Mouse (Mus musculus): Measurements from ENCODE around the gene Osgin1. TPM values are rescaled to one million over a fixed set of nuclear protein-coding genes. Genes with fewer than 3 reads are reported as not detected.
A peak's percentile ranks its signal among the peaks of the same experiment; 100 is the strongest.

Osgin1 gene
- polyA plus RNA-seq (2014; fragmentation: Nextera tagmentation; extraction: Ambion mirVana) = 0.26 TPM in 1 of 2 replicates, not detected in the other

DNA sequence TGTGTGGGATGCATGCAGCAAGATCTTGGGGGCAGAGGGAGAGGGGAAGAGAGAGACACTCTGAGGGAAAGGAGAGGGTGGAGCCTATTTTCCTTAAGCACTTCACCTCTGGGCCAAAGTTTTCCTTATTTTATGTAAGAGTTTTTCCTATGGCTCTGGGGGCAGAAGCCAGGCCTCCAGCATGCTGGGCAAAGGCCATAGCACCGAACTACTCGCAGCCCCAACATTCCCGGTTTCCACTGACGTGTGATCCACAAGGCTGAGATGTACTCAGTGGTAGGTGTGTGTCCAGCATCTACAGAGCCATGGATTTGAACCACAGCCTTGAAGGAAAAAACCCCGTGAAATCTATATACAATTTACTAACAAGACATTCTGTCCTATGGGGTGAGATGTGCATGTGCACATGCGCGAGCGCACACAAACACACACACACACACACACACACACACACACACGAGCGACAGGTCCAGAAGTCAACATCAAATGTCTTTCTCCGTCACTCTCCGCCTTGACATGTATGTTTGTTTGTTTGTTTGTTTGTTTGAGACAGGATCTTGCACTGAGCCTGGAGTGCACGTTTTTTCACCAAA, at the start of gene Osgin1:
Gene Osgin1, plus strand, starts transcription at position 543 of the 593 bp plus-strand sequence.
- Histone ChIP-seq H3K4me2 (ENCODE audit: low read length) (no peak within 1 kb of the TSS), H3K4me1 (ENCODE audit: control insufficient read depth, insufficient read depth, low read length) (no peaks in the 10 kb centered on the region), H3K9ac (replicated peaks; ENCODE audit: low read length) (no peak within 1 kb of the TSS), H3K36me3 (ENCODE audit: control insufficient read depth, insufficient read depth, low read length) (no peaks in the 10 kb centered on the region), H3K27ac (replicated peaks; ENCODE audit: low read depth, low read length) (no peak within 1 kb of the TSS), H3K27me3 (ENCODE audit: control insufficient read depth, insufficient read depth, low read length) (no peaks in the 10 kb centered on the region), H3K4me3 (replicated peaks; ENCODE audit: low read depth, low read length) (no peak within 1 kb of the TSS), H3K9me3 (ENCODE audit: control insufficient read depth, low read length) (no peaks in the 10 kb centered on the region)
- no peak for DNase-seq
- 92% methylated on average over 13 of the region's 13 CpGs for WGBS
- no peak for ATAC-seq (ENCODE audit: low FRiP score, low TSS enrichment)

DNA sequence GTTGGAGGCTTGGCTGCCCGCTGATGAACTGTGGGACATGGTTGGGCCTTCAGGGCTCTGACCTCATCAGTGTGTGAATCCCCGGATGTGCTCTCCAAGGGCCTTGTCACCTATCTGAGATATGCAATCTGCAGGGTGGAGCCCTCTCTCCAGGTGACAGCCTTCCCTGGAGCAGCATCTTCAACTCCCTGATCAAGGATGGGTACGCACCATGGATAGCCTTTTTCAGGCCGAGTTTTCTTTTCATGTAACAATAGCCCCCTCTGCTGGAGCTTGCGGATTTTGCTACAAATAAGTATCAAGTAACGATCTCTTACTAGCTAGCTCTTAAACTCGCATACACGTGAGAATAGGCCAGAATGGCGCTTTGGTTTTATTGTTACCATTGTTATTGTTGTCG, 49.4 kb upstream of the Osgin1 start:
- Histone ChIP-seq H3K36me3 (ENCODE audit: control insufficient read depth, insufficient read depth, low read length) (no peaks in the 10 kb centered on the region), H3K4me3 (replicated peaks; ENCODE audit: low read depth, low read length) (no peak overlapping the region), H3K4me1 (ENCODE audit: control insufficient read depth, insufficient read depth, low read length) (no peaks in the 10 kb centered on the region), H3K27me3 (ENCODE audit: control insufficient read depth, insufficient read depth, low read length) (no peaks in the 10 kb centered on the region), H3K9ac (replicated peaks; ENCODE audit: low read length) (no peak overlapping the region), H3K27ac (replicated peaks; ENCODE audit: low read depth, low read length) (no peak overlapping the region), H3K9me3 (ENCODE audit: control insufficient read depth, low read length) (no peaks in the 10 kb centered on the region), H3K4me2 (ENCODE audit: low read length) (no peak overlapping the region)
- ATAC-seq (ENCODE audit: low FRiP score, low TSS enrichment) = no peak
- DNase-seq = peak; percentile 94
- 25% methylated on average over 10 of the region's 10 CpGs for WGBS

- no peak overlapping the region for H3K27ac ChIP-seq (replicated peaks; ENCODE audit: low read depth, low read length)
- WGBS = 72% methylated on average over 6 of the region's 6 CpGs
- DNase-seq (no peak), ATAC-seq (ENCODE audit: low FRiP score, low TSS enrichment) (no peak)
- H3K9me3 ChIP-seq (ENCODE audit: control insufficient read depth, low read length) = no peaks in the 10 kb centered on the region
- H3K4me3 ChIP-seq (replicated peaks; ENCODE audit: low read depth, low read length) = no peak overlapping the region
- H3K4me2 ChIP-seq (ENCODE audit: low read length) = no peak overlapping the region
- H3K9ac ChIP-seq (replicated peaks; ENCODE audit: low read length) = no peak overlapping the region
- no peaks in the 10 kb centered on the region for H3K36me3 ChIP-seq (ENCODE audit: control insufficient read depth, insufficient read depth, low read length)
- H3K27me3 ChIP-seq (ENCODE audit: control insufficient read depth, insufficient read depth, low read length) = no peaks in the 10 kb centered on the region
- H3K4me1 ChIP-seq (ENCODE audit: control insufficient read depth, insufficient read depth, low read length) = no peaks in the 10 kb centered on the region
Measured at GRCm38 (mm10) chr8:119385854-119386253, 48.1 kb upstream of the Osgin1 start.

GRCm38 (mm10) chr8:119386988-119387387, 46.9 kb upstream of the Osgin1 start:
- Histone ChIP-seq H3K27me3 (ENCODE audit: control insufficient read depth, insufficient read depth, low read length) (no peaks in the 10 kb centered on the region), H3K27ac (replicated peaks; ENCODE audit: low read depth, low read length) (no peak overlapping the region), H3K36me3 (ENCODE audit: control insufficient read depth, insufficient read depth, low read length) (no peaks in the 10 kb centered on the region), H3K9me3 (ENCODE audit: control insufficient read depth, low read length) (no peaks in the 10 kb centered on the region), H3K4me1 (ENCODE audit: control insufficient read depth, insufficient read depth, low read length) (no peaks in the 10 kb centered on the region), H3K4me3 (replicated peaks; ENCODE audit: low read depth, low read length) (no peak overlapping the region), H3K9ac (replicated peaks; ENCODE audit: low read length) (no peak overlapping the region), H3K4me2 (ENCODE audit: low read length) (no peak overlapping the region)
- DNase-seq (no peak), ATAC-seq (ENCODE audit: low FRiP score, low TSS enrichment) (no peak)
- WGBS = 74% methylated on average over 6 of the region's 6 CpGs

DNA sequence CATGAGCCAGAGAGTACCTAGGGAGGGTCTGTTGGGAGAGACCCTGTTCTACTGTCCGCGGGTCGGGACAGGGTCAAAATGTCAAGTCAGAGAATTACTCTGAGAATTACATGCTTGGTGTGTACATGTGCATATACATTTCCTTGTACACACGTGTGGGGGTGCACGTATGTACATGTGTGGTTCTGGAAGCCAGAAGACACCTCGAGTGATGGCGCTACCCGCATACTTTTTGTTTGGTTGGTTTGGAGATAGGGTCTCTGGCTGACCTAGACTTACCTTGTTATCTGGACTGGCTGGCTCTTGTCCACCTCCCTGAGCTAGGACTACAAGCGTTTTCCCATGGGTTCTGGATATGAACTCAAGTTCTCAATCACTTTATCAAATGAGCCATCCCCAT, 39.8 kb upstream of the Osgin1 start:
- H3K9me3 ChIP-seq (ENCODE audit: control insufficient read depth, low read length) = no peaks in the 10 kb centered on the region
- peaks cover 9% of the 10 kb centered on the region; the same call in 1 of the 2 replicates for H3K4me1 ChIP-seq (ENCODE audit: control insufficient read depth, insufficient read depth, low read length)
- H3K27me3 ChIP-seq (ENCODE audit: control insufficient read depth, insufficient read depth, low read length) = no peaks in the 10 kb centered on the region
- H3K36me3 ChIP-seq (ENCODE audit: control insufficient read depth, insufficient read depth, low read length) = no peaks in the 10 kb centered on the region
- no peak for ATAC-seq (ENCODE audit: low FRiP score, low TSS enrichment)
- H3K9ac ChIP-seq (replicated peaks; ENCODE audit: low read length) = peak overlapping the region; percentile 87
- DNase-seq = no peak
- peak overlapping the region; percentile 90 for H3K4me2 ChIP-seq (ENCODE audit: low read length)
- peak overlapping the region; percentile 86 for H3K4me3 ChIP-seq (replicated peaks; ENCODE audit: low read depth, low read length)
- peak overlapping the region; percentile 91 for H3K27ac ChIP-seq (replicated peaks; ENCODE audit: low read depth, low read length)
- WGBS = 75% methylated on average over 9 of the region's 9 CpGs

DNA sequence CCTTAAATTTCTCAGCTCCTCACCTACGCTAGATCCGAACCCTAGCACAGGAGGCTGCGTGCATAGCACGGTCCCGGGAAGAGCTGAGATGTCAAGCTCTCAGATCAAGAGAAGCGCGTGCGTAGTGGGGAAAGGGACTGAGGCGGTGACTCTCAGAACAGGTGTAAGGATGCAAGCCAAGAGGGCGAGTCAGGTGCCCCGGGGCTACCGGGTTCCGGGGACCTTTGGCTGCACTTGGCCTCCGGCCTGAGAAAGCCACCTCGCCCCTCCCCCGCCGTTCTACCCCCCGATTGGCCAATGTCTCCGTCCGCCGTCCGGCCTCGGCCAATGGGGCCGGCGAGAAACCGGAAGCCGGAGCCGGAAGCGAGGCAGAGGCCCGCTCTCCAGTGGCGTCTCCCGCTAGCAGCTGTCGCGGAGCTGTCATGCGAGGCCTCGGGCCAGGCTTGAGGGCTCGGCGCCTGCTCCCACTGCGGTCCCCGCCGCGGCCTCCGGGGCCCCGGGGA, 39.3 kb upstream of the Osgin1 start, which contains the start of gene Mlycd:
Gene Mlycd, plus strand, starts transcription at position 355 of the 503 bp plus-strand sequence.
- Histone ChIP-seq H3K9me3 (ENCODE audit: control insufficient read depth, low read length) (no peaks in the 10 kb centered on the region), H3K9ac (replicated peaks; ENCODE audit: low read length) (peak within 1 kb of the TSS; percentile 87), H3K4me1 (ENCODE audit: control insufficient read depth, insufficient read depth, low read length) (peaks cover 9% of the 10 kb centered on the region; the same call in 1 of the 2 replicates), H3K4me3 (replicated peaks; ENCODE audit: low read depth, low read length) (peak within 1 kb of the TSS; percentile 86), H3K27me3 (ENCODE audit: control insufficient read depth, insufficient read depth, low read length) (no peaks in the 10 kb centered on the region), H3K27ac (replicated peaks; ENCODE audit: low read depth, low read length) (peak within 1 kb of the TSS; percentile 91), H3K36me3 (ENCODE audit: control insufficient read depth, insufficient read depth, low read length) (no peaks in the 10 kb centered on the region), H3K4me2 (ENCODE audit: low read length) (peak within 1 kb of the TSS; percentile 90)
- DNase-seq (peak; percentile 96), ATAC-seq (ENCODE audit: low FRiP score, low TSS enrichment) (peak; percentile 94)
- 1% methylated on average over 44 of the region's 44 CpGs for WGBS

- Histone ChIP-seq H3K4me1 (ENCODE audit: control insufficient read depth, insufficient read depth, low read length) (peaks cover 9% of the 10 kb centered on the region; the same call in 1 of the 2 replicates), H3K9ac (replicated peaks; ENCODE audit: low read length) (peak overlapping the region; percentile 87), H3K4me3 (replicated peaks; ENCODE audit: low read depth, low read length) (peak overlapping the region; percentile 86), H3K4me2 (ENCODE audit: low read length) (peak overlapping the region; percentile 90), H3K9me3 (ENCODE audit: control insufficient read depth, low read length) (no peaks in the 10 kb centered on the region), H3K27ac (replicated peaks; ENCODE audit: low read depth, low read length) (peak overlapping the region; percentile 91), H3K27me3 (ENCODE audit: control insufficient read depth, insufficient read depth, low read length) (no peaks in the 10 kb centered on the region), H3K36me3 (ENCODE audit: control insufficient read depth, insufficient read depth, low read length) (no peaks in the 10 kb centered on the region)
- no peak for DNase-seq
- peak; percentile 76 for ATAC-seq (ENCODE audit: low FRiP score, low TSS enrichment)
- 6% methylated on average over 79 of the region's 83 CpGs for WGBS
Measured at GRCm38 (mm10) chr8:119395072-119395950, 38.6 kb upstream of the Osgin1 start.

GRCm38 (mm10) chr8:119398558-119398957, 35.4 kb upstream of the Osgin1 start:
- H3K36me3 ChIP-seq (ENCODE audit: control insufficient read depth, insufficient read depth, low read length) = peaks cover 11% of the 10 kb centered on the region
- no peak overlapping the region for H3K27ac ChIP-seq (replicated peaks; ENCODE audit: low read depth, low read length)
- DNase-seq (no peak), ATAC-seq (ENCODE audit: low FRiP score, low TSS enrichment) (no peak)
- no peak overlapping the region for H3K9ac ChIP-seq (replicated peaks; ENCODE audit: low read length)
- peaks cover 9% of the 10 kb centered on the region; the same call in 1 of the 2 replicates for H3K4me1 ChIP-seq (ENCODE audit: control insufficient read depth, insufficient read depth, low read length)
- no peaks in the 10 kb centered on the region for H3K9me3 ChIP-seq (ENCODE audit: control insufficient read depth, low read length)
- no peaks in the 10 kb centered on the region for H3K27me3 ChIP-seq (ENCODE audit: control insufficient read depth, insufficient read depth, low read length)
- no peak overlapping the region for H3K4me3 ChIP-seq (replicated peaks; ENCODE audit: low read depth, low read length)
- H3K4me2 ChIP-seq (ENCODE audit: low read length) = no peak overlapping the region
- 80% methylated on average over 9 of the region's 9 CpGs for whole genome bisulfite sequencing

Measured in midbrain, embryonic 14.5 days (tissue).